Mouse (Mus musculus) central nervous system, embryonic 11.5 days (tissue): ENCODE measurements around the gene Wscd2. TPM values are rescaled to one million over a fixed set of nuclear protein-coding genes. Genes with fewer than 3 reads are reported as not detected.

Experiments
- polyA plus RNA-seq: library from polyadenylated mRNA; depleted of rRNA; stranded (reverse); fragments of >200 nt; gene quantifications from 2 replicates; pipeline ENCODE4 v1.2.3, GENCODE M21; 2012; rRNA removed

Wscd2 gene
- 7.2 and 8.6 TPM in 2 replicates for polyA plus RNA-seq

GRCm38 (mm10) chr5:113490033-113490432 lies at the start of gene Wscd2:
Gene Wscd2, plus strand, starts transcription at chr5:113490333.

Other genes starting within 250 kb of the Wscd2 start
- 12.8 TPM in 2 replicates for gene Sgsm1, start 179.5 kb upstream of the Wscd2 start, polyA plus RNA-seq
- not detected in 2 replicates for gene Aym1, start 133.0 kb upstream of the Wscd2 start, polyA plus RNA-seq
- gene Cmklr1, start 160.1 kb downstream of the Wscd2 start, polyA plus RNA-seq, result 1.4 and 2.6 TPM in 2 replicates
- not detected in 2 replicates for gene 1700069L16Rik, start 234.4 kb downstream of the Wscd2 start, polyA plus RNA-seq
- 2.4 and 3.3 TPM in 2 replicates for gene Ficd, start 245.5 kb downstream of the Wscd2 start, polyA plus RNA-seq